Mouse (Mus musculus): Measurements from ENCODE around the gene Wsb1. TPM values are rescaled to one million over a fixed set of nuclear protein-coding genes. Genes with fewer than 3 reads are reported as not detected.
A peak's percentile ranks its signal among the peaks of the same experiment; 100 is the strongest.

Gene Wsb1
- polyA plus RNA-seq, 1 experiment from 2014 or later: 266 TPM

DNA sequence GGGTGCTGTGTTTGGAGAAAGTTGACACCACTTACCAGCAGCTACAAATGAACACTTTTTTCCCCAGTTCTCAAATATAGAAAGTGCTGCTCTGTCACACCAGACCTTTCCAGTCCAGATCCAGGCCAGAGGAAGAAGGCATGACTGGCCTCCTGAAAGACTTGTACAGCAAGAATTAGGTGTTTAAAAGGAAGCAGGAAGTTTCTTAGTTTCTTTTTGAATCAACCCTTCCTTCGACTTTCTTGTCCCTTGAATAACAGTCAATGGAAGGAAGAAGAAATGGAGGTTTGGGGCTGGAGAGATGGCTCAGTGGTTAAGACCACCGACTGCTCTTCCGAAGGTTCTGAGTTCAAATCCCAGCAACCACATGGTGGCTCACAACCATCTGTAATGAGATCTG is 38.6 kb upstream of the Wsb1 start:
- no peak overlapping the region for H3K4me3 ChIP-seq (ENCODE audit: low read depth, low read length)
- no peak overlapping the region for H3K9ac ChIP-seq
- ATAC-seq (ENCODE audit: insufficient read depth) (no peak), DNase-seq (no peak)
- H3K9me3 ChIP-seq (ENCODE audit: low read depth, low read length): no peaks in the 10 kb centered on the region
- no peak overlapping the region for H3K27ac ChIP-seq (ENCODE audit: low read depth)
- H3K4me1 ChIP-seq (ENCODE audit: insufficient read depth): no peaks in the 10 kb centered on the region
- no peak for TF ChIP-seq CTCF (IDR thresholded peaks at IDR 0.05; ENCODE audit: low read depth)
- 83% methylated on average over 3 of the region's 3 CpGs for WGBS
- H3K4me2 ChIP-seq: no peak overlapping the region
- H3K27me3 ChIP-seq (ENCODE audit: insufficient read depth, low read length): no peaks in the 10 kb centered on the region
- no peaks in the 10 kb centered on the region for H3K36me3 ChIP-seq (ENCODE audit: insufficient read depth)

DNA sequence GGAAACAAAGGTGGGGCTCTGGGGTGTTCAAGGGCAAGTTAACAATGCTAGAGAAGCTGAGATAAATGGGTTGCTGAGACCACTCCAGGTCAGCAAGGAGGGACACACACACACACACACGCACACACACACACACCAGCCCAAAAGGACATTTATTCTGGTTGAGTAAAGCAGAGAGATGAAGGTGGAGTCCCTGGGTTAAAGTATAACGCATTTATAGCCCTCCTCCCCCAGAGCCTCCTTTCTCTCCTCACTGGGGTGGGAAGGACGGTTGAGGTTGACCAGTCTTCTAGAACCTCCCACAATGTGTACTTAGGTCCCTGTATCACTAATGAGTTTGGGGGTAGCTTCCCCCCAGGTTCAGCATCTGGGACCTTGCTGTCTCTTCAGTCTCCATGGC is 37.7 kb upstream of the Wsb1 start:
- 67% methylated on average over 3 of the region's 3 CpGs for WGBS
- Histone ChIP-seq H3K4me1 (ENCODE audit: insufficient read depth) (peaks cover 3% of the 10 kb centered on the region; the same call in 1 of the 2 replicates), H3K36me3 (ENCODE audit: insufficient read depth) (no peaks in the 10 kb centered on the region), H3K27me3 (ENCODE audit: insufficient read depth, low read length) (no peaks in the 10 kb centered on the region), H3K4me3 (ENCODE audit: low read depth, low read length) (no peak overlapping the region), H3K27ac (ENCODE audit: low read depth) (no peak overlapping the region), H3K4me2 (no peak overlapping the region), H3K9me3 (ENCODE audit: low read depth, low read length) (no peaks in the 10 kb centered on the region), H3K9ac (no peak overlapping the region)
- ATAC-seq (ENCODE audit: insufficient read depth): no peak
- DNase-seq: no peak
- no peak for TF ChIP-seq CTCF (IDR thresholded peaks at IDR 0.05; ENCODE audit: low read depth)

DNA sequence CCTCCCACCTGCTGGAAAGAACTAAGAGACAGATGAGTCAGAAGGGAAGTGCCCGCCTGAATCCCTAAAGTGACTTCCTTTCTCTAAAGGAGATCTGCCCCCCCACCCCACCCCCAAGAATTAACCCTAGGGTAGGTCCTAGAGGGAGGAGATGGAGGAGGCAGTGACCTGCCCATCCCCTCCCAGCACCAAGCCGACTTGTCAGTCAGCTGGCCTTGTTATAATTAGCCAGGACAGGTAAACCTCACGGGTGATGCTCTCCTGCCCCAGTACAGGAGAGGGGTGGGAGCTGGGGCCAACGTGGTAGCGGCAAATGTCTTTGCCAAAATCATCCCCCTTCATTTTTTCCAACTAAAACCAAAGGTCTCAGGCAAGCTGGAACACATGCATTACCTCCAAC is 37.2 kb upstream of the Wsb1 start:
- no peaks in the 10 kb centered on the region for H3K36me3 ChIP-seq (ENCODE audit: insufficient read depth)
- no peak for ATAC-seq (ENCODE audit: insufficient read depth)
- no peak overlapping the region for H3K4me3 ChIP-seq (ENCODE audit: low read depth, low read length)
- no peaks in the 10 kb centered on the region for H3K9me3 ChIP-seq (ENCODE audit: low read depth, low read length)
- no peak overlapping the region for H3K27ac ChIP-seq (ENCODE audit: low read depth)
- no peak overlapping the region for H3K9ac ChIP-seq
- H3K4me1 ChIP-seq (ENCODE audit: insufficient read depth): peaks cover 3% of the 10 kb centered on the region
- WGBS: 55% methylated on average over 5 of the region's 5 CpGs
- DNase-seq: no peak
- no peaks in the 10 kb centered on the region for H3K27me3 ChIP-seq (ENCODE audit: insufficient read depth, low read length)
- no peak for TF ChIP-seq CTCF (IDR thresholded peaks at IDR 0.05; ENCODE audit: low read depth)
- H3K4me2 ChIP-seq: no peak overlapping the region

DNA sequence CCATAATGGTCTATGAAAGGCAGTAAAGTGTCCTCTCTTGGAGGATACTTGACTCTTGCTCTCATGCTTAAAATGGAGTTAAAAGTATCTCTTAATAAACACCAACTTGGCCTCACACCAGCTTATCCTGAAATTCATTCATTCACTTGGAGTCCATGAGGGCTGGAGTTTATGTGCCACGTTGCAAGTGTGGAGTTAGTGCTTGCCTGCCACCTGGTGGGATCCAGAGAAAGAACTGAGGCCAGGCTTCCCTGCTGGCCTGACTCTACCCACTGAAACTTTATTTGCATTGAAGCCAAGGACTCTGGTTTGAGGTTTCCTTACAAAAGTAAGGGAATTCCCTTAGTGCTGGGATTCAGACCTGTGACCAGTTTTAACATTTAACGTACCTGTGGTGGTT is 36.0 kb upstream of the Wsb1 start:
- no peak overlapping the region for H3K4me3 ChIP-seq (ENCODE audit: low read depth, low read length)
- no peak overlapping the region for H3K9ac ChIP-seq
- H3K36me3 ChIP-seq (ENCODE audit: insufficient read depth): no peaks in the 10 kb centered on the region
- no peak overlapping the region for H3K27ac ChIP-seq (ENCODE audit: low read depth)
- no peaks in the 10 kb centered on the region for H3K27me3 ChIP-seq (ENCODE audit: insufficient read depth, low read length)
- ATAC-seq (ENCODE audit: insufficient read depth) (no peak), DNase-seq (peak; percentile 79)
- H3K4me2 ChIP-seq: no peak overlapping the region
- H3K9me3 ChIP-seq (ENCODE audit: low read depth, low read length): no peaks in the 10 kb centered on the region
- 33% methylated on average over 2 of the region's 2 CpGs for WGBS
- TF ChIP-seq CTCF (IDR thresholded peaks at IDR 0.05; ENCODE audit: low read depth): peak; percentile 80
- peaks cover 8% of the 10 kb centered on the region for H3K4me1 ChIP-seq (ENCODE audit: insufficient read depth)

DNA sequence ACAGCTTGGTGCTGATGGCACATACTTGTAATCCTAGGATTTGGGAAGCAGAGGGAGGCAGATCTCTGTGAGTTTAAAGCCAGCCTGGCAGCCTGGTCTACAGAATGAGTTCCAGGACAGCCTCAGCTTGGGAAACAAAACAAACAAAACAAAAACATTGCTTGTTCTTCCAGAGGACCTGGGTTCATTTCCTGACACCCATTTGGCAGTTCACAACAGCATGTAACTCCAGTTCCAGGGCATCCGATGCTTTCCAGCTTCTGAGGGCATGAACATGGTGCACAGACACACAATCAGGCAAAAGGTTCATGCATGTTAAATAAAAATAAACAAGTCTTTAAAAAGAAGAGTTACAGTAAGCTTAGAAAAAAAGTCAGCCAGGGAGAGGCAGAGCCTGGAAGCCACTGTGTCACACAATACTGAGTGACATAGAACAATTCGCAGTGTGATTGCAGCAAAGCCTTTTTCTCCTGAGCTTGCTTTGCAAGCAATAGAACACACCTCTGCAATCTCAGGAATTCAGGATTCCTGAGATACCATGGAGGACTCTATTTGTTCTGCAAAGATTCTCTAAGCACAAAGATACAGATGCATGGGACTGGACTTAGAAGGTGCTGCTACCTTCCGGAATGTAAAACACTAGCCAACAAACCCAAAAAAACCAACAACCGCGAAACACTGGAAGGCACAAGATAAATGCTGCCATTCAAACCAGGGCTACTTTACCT is 34.6 kb upstream of the Wsb1 start:
- TF ChIP-seq CTCF (IDR thresholded peaks at IDR 0.05; ENCODE audit: low read depth): no peak
- DNase-seq (no peak), ATAC-seq (ENCODE audit: insufficient read depth) (no peak)
- Histone ChIP-seq H3K9ac (no peak overlapping the region), H3K27ac (ENCODE audit: low read depth) (no peak overlapping the region; the same call in 1 of the 2 replicates), H3K4me3 (ENCODE audit: low read depth, low read length) (no peak overlapping the region), H3K36me3 (ENCODE audit: insufficient read depth) (no peaks in the 10 kb centered on the region), H3K4me2 (no peak overlapping the region), H3K27me3 (ENCODE audit: insufficient read depth, low read length) (no peaks in the 10 kb centered on the region), H3K9me3 (ENCODE audit: low read depth, low read length) (no peaks in the 10 kb centered on the region), H3K4me1 (ENCODE audit: insufficient read depth) (peaks cover 8% of the 10 kb centered on the region)
- WGBS: 60% methylated on average over 5 of the region's 5 CpGs

DNA sequence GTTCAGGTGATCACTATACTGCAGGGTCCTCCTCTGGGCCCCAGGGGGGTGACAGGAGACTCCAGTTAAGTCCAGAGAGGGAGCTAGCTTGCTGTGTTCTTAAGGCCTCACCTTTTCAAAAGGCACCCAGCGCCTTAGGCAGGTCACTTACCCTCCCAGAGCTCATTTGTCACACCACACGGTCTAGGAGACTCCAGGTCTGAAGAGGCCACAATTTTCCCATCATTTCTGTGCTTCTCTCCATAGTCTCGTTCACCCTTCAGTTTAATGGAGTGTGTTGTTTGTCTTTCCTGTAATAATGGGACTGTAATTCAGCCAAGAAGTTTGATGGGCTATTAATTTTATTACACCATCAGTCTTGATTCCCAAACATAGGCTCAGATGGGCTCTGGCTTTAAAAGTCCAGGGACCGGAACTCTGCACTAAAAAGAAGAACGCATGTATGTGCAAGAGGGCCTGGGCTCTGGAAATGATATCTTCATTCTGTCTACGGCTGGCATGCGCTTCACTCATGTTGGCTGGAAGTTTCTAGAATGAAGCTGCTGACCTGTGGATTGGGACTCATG is 33.9 kb upstream of the Wsb1 start:
- DNase-seq (no peak), ATAC-seq (ENCODE audit: insufficient read depth) (no peak)
- 48% methylated on average over 7 of the region's 7 CpGs for WGBS
- Histone ChIP-seq H3K27ac (ENCODE audit: low read depth) (no peak overlapping the region; the same call in 1 of the 2 replicates), H3K36me3 (ENCODE audit: insufficient read depth) (no peaks in the 10 kb centered on the region), H3K9ac (no peak overlapping the region), H3K4me2 (no peak overlapping the region), H3K4me1 (ENCODE audit: insufficient read depth) (peaks cover 8% of the 10 kb centered on the region), H3K4me3 (ENCODE audit: low read depth, low read length) (no peak overlapping the region), H3K27me3 (ENCODE audit: insufficient read depth, low read length) (no peaks in the 10 kb centered on the region), H3K9me3 (ENCODE audit: low read depth, low read length) (no peaks in the 10 kb centered on the region)
- no peak for TF ChIP-seq CTCF (IDR thresholded peaks at IDR 0.05; ENCODE audit: low read depth)

DNA sequence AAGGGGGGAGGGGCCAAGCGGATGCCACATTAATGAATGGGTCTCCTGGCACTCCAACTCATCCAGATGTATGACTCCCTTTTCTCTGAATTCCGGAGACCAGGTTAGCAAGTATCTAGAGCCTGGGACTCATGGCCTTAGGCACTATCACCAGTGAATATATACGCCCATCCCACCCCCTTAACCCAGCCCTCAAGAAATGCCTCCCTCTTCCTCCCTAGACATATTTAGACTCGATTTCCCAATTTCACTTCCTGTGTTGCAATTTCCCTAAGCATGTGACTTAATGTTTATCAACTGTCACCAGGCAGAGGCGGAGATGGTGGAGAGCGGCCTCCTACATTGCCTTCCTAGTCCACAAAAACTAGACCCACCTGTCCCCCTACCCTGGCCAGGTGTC is 33.0 kb upstream of the Wsb1 start:
- no peak for TF ChIP-seq CTCF (IDR thresholded peaks at IDR 0.05; ENCODE audit: low read depth)
- no peak overlapping the region for H3K9ac ChIP-seq
- H3K4me2 ChIP-seq: no peak overlapping the region
- 53% methylated on average over 6 of the region's 6 CpGs for WGBS
- H3K27me3 ChIP-seq (ENCODE audit: insufficient read depth, low read length): no peaks in the 10 kb centered on the region
- H3K27ac ChIP-seq (ENCODE audit: low read depth): no peak overlapping the region
- no peak overlapping the region for H3K4me3 ChIP-seq (ENCODE audit: low read depth, low read length)
- no peaks in the 10 kb centered on the region for H3K9me3 ChIP-seq (ENCODE audit: low read depth, low read length)
- ATAC-seq (ENCODE audit: insufficient read depth) (peak; percentile 44; the same call in 1 of the 2 replicates), DNase-seq (peak; percentile 75)
- no peaks in the 10 kb centered on the region for H3K36me3 ChIP-seq (ENCODE audit: insufficient read depth)
- H3K4me1 ChIP-seq (ENCODE audit: insufficient read depth): peaks cover 8% of the 10 kb centered on the region
